Mouse (Mus musculus) liver, postnatal 0 days (tissue): ENCODE measurements at regions not wholly inside any gene's neighbourhood (a gene's known extent, or its start where the extent isn't known, plus 50 kb on each side); places are given as distances from the start of the nearest gene placed in this dataset.

Source experiments
- CTCF ChIP-seq: sonication (generic); IDR thresholded peaks from 2 replicates; pipeline ENCODE4 v1.5.1; 2016; ENCODE audit warnings: antibody characterized with exemption, low read depth
- EP300 ChIP-seq: IDR thresholded peaks from 2 replicates; pipeline ENCODE4 v1.6.1; 2016; ENCODE audit warnings: antibody characterized with exemption, low read depth, mild to moderate bottlenecking

GRCm38 (mm10) chr16:24149441-24149840 lies 160.8 kb upstream of the Bcl6 start:
- no peak for TF ChIP-seq CTCF
- no peak for TF ChIP-seq EP300
